Mouse (Mus musculus) kidney, postnatal 0 days (tissue): ENCODE measurements at regions not wholly inside any gene's neighbourhood (a gene's known extent, or its start where the extent isn't known, plus 50 kb on each side); places are given as distances from the start of the nearest gene placed in this dataset.
A peak's percentile ranks its signal among the peaks of the same experiment; 100 is the strongest.

ENCODE experiments used
- ATAC-seq: fragments of 200-750 bp; cut with Nextera tagmentation; replicated peaks from 2 replicates; pipeline ENCODE4 v1.8.0; 2017; ENCODE audit warnings: low read depth, moderate number of reproducible peaks, moderate TSS enrichment, moderate library complexity; ENCODE audit not compliant: low FRiP score
- DNase-seq: peaks from one replicate; pipeline ENCODE4 v3.0.0-alpha.2; 2016; ENCODE audit warnings: low spot score
- H3K27ac ChIP-seq: fragments of 300-500 bp; sonication (generic); 2 replicates; pipeline ENCODE4 v1.5.1; 2014; ENCODE audit warnings: mild to moderate bottlenecking
- H3K27me3 ChIP-seq: fragments of 300-500 bp; sonication (generic); 2 replicates; pipeline ENCODE4 v1.6.1; 2014; ENCODE audit warnings: low read length, mixed read lengths; ENCODE audit not compliant: insufficient read depth
- H3K36me3 ChIP-seq: fragments of 300-500 bp; sonication (generic); 2 replicates; pipeline ENCODE4 v1.6.1; 2014; ENCODE audit warnings: low read length, mixed read lengths; ENCODE audit not compliant: insufficient read depth
- H3K4me1 ChIP-seq: fragments of 300-500 bp; sonication (generic); replicated peaks from 2 replicates; pipeline ENCODE4 v1.6.1; 2014; ENCODE audit warnings: antibody characterized with exemption, low read length, mixed read lengths; ENCODE audit not compliant: insufficient read depth
- H3K4me2 ChIP-seq: fragments of 300-500 bp; sonication (generic); 2 replicates; pipeline ENCODE4 v1.6.1; 2014; ENCODE audit warnings: mild to moderate bottlenecking, low read length, moderate library complexity, mixed read lengths
- H3K4me3 ChIP-seq: fragments of 300-500 bp; sonication (generic); replicated peaks from 2 replicates; pipeline ENCODE4 v1.5.1; 2014; ENCODE audit warnings: low read depth, low read length
- H3K9ac ChIP-seq: fragments of 300-500 bp; sonication (generic); 2 replicates; pipeline ENCODE4 v1.6.1; 2014; ENCODE audit warnings: low read depth, low read length
- H3K9me3 ChIP-seq: fragments of 300-500 bp; sonication (generic); replicated peaks from 2 replicates; pipeline ENCODE4 v1.6.1; 2016; ENCODE audit warnings: low read length, inconsistent platforms, mixed read lengths
- CTCF ChIP-seq: IDR thresholded peaks from 2 replicates; pipeline ENCODE4 v1.5.1; 2016; ENCODE audit warnings: antibody characterized with exemption, low read depth, mild to moderate bottlenecking, moderate library complexity
- WGBS: fragments of 180-500 bp; shearing (Covaris S2); extraction: QIAGEN DNeasy Blood & Tissue Kit; methylation state at CpG from one replicate; pipeline ENCODE4 v1.1.7; 2014; 5-methylcytosine and 5-hydroxymethylcytosine counted together

GRCm38 (mm10) chr16:73367226-73367840 is 1044.3 kb downstream of the Robo2 start:
- Histone ChIP-seq H3K4me2 (peak overlapping the region; percentile 37), H3K4me3 (no peak overlapping the region), H3K36me3 (no peaks in the 10 kb centered on the region), H3K27me3 (no peaks in the 10 kb centered on the region), H3K9ac (no peak overlapping the region), H3K27ac (no peak overlapping the region), H3K4me1 (no peaks in the 10 kb centered on the region), H3K9me3 (no peaks in the 10 kb centered on the region)
- no peak for TF ChIP-seq CTCF
- ATAC-seq (no peak), DNase-seq (peak; percentile 52)
- whole genome bisulfite sequencing: 71% methylated on average over 17 of the region's 17 CpGs

- Histone ChIP-seq H3K4me1 (no peaks in the 10 kb centered on the region), H3K36me3 (no peaks in the 10 kb centered on the region), H3K9me3 (no peaks in the 10 kb centered on the region), H3K27me3 (no peaks in the 10 kb centered on the region), H3K27ac (no peak overlapping the region), H3K4me3 (no peak overlapping the region), H3K4me2 (0 out of 2 replicates have a peak overlapping the region, but pooled peaks have one; percentile 11), H3K9ac (no peak overlapping the region)
- ATAC-seq: peak; percentile 46; the same call in 1 of the 2 replicates
- WGBS: 19% methylated on average over 5 of the region's 5 CpGs
- peak; percentile 83 for DNase-seq
- peak; percentile 69 for TF ChIP-seq CTCF
These were observed 1042.6 kb downstream of the Robo1 start for GRCm38 (mm10) chr16:73350698-73351097.

- DNase-seq (no peak), ATAC-seq (no peak)
- no peaks in the 10 kb centered on the region for H3K4me1 ChIP-seq
- H3K36me3 ChIP-seq: no peaks in the 10 kb centered on the region
- no peak overlapping the region for H3K27ac ChIP-seq
- 92% methylated on average over 1 of the region's 1 CpGs for WGBS
- H3K27me3 ChIP-seq: no peaks in the 10 kb centered on the region
- no peak overlapping the region for H3K4me2 ChIP-seq
- H3K9ac ChIP-seq: no peak overlapping the region
- no peak for TF ChIP-seq CTCF
- no peaks in the 10 kb centered on the region for H3K9me3 ChIP-seq
- no peak overlapping the region for H3K4me3 ChIP-seq
These were observed 1035.8 kb downstream of the Robo1 start for GRCm38 (mm10) chr16:73343941-73344340.

- Histone ChIP-seq H3K9ac (no peak overlapping the region), H3K27ac (no peak overlapping the region), H3K9me3 (no peaks in the 10 kb centered on the region), H3K27me3 (no peaks in the 10 kb centered on the region), H3K4me1 (no peaks in the 10 kb centered on the region), H3K36me3 (no peaks in the 10 kb centered on the region), H3K4me2 (no peak overlapping the region), H3K4me3 (no peak overlapping the region)
- no peak for TF ChIP-seq CTCF
- ATAC-seq (no peak), DNase-seq (no peak)
- 77% methylated on average over 3 of the region's 3 CpGs for WGBS
These were observed 1035.4 kb downstream of the Robo1 start for GRCm38 (mm10) chr16:73343531-73343930.

- Histone ChIP-seq H3K27ac (no peak overlapping the region), H3K4me2 (no peak overlapping the region), H3K9ac (no peak overlapping the region), H3K36me3 (no peaks in the 10 kb centered on the region), H3K4me3 (no peak overlapping the region), H3K4me1 (no peaks in the 10 kb centered on the region), H3K9me3 (no peaks in the 10 kb centered on the region), H3K27me3 (no peaks in the 10 kb centered on the region)
- TF ChIP-seq CTCF: no peak
- ATAC-seq (no peak), DNase-seq (no peak)
- WGBS: 94% methylated on average over 2 of the region's 2 CpGs
These were observed 1009.5 kb downstream of the Robo1 start for GRCm38 (mm10) chr16:73317644-73318043.

- no peak for DNase-seq
- Histone ChIP-seq H3K4me3 (no peak overlapping the region), H3K9ac (no peak overlapping the region), H3K9me3 (no peaks in the 10 kb centered on the region), H3K36me3 (no peaks in the 10 kb centered on the region), H3K4me2 (no peak overlapping the region), H3K4me1 (no peaks in the 10 kb centered on the region), H3K27me3 (no peaks in the 10 kb centered on the region), H3K27ac (no peak overlapping the region)
- no peak for ATAC-seq
- 83% methylated on average over 5 of the region's 5 CpGs for WGBS
- no peak for TF ChIP-seq CTCF
These were observed 1002.0 kb downstream of the Robo1 start for GRCm38 (mm10) chr16:73310096-73310495.

- Histone ChIP-seq H3K4me2 (peak overlapping the region; percentile 35), H3K9me3 (no peaks in the 10 kb centered on the region), H3K4me1 (no peaks in the 10 kb centered on the region), H3K9ac (no peak overlapping the region), H3K36me3 (no peaks in the 10 kb centered on the region), H3K27ac (no peak overlapping the region), H3K27me3 (no peaks in the 10 kb centered on the region), H3K4me3 (0 out of 2 replicates have a peak overlapping the region, but pooled peaks have one; percentile 2)
- ATAC-seq: peak; percentile 54; the same call in 1 of the 2 replicates
- TF ChIP-seq CTCF: no peak
- WGBS: 17% methylated on average over 11 of the region's 11 CpGs
- DNase-seq: peak; percentile 52
These were observed 971.8 kb downstream of the Robo1 start for GRCm38 (mm10) chr16:73279951-73280350.
